Mouse (Mus musculus) right cerebral cortex, postnatal 36 days (tissue): ENCODE results near the gene Ifna16.
A peak's percentile ranks its signal among the peaks of the same experiment; 100 is the strongest.

ENCODE experiments used
- DNase-seq, 2 experiments: peaks; one replicate each; pipeline ENCODE4 v3.0.0; 2022; ENCODE audit warnings: low spot score in 2 of 2, mixed read lengths in 1 of 2

Gene Ifna16

GRCm38 (mm10) chr4:88642526-88642925 lies 34.2 kb downstream of the Ifna16 start:
- DNase-seq = no peak

GRCm38 (mm10) chr4:88641077-88641831 lies 35.5 kb downstream of the Ifna16 start:
- DNase-seq = peak; percentile 50 to 53

GRCm38 (mm10) chr4:88640704-88641076 lies 36.0 kb downstream of the Ifna16 start:
- no peak for DNase-seq

DNA sequence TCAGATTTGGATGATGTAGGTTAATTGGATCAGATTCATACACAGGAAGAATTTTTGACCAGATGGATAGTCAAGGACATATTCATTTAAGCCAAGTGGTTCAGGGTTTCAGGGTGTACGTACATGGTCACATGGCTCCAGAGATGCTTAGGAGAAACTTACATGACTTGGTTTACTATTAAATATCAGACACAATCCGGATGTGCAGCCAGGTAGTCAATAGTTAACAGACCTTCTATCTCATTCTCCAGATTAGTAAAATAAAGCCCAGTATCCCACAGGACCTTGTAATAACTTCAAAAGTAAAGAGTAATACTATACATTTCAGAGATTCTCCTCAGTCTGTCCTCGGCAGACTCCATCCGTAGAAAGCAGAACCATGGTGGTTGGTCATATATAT lies 42.4 kb downstream of the Ifna16 start, which contains the start of gene C87499:
Gene C87499, minus strand, starts transcription at position 101 of the 400 bp plus-strand sequence.
- no peak for DNase-seq
